Mouse (Mus musculus) embryonic fibroblast, embryonic 13.5 days (primary cell): ENCODE measurements around the gene Cdc42bpa.

Experiments
- CTCF ChIP-seq: IDR thresholded peaks from 2 replicates; pipeline ENCODE4 v1.5.1; 2011; ENCODE audit warnings: mild to moderate bottlenecking, control low read depth, low read length, moderate library complexity, borderline replicate concordance; ENCODE audit not compliant: insufficient read depth
- POLR2A ChIP-seq: IDR thresholded peaks from 2 replicates; pipeline ENCODE4 v1.6.1; 2011; ENCODE audit warnings: low read depth, mild to moderate bottlenecking, control low read depth, low read length, moderate library complexity

DNA sequence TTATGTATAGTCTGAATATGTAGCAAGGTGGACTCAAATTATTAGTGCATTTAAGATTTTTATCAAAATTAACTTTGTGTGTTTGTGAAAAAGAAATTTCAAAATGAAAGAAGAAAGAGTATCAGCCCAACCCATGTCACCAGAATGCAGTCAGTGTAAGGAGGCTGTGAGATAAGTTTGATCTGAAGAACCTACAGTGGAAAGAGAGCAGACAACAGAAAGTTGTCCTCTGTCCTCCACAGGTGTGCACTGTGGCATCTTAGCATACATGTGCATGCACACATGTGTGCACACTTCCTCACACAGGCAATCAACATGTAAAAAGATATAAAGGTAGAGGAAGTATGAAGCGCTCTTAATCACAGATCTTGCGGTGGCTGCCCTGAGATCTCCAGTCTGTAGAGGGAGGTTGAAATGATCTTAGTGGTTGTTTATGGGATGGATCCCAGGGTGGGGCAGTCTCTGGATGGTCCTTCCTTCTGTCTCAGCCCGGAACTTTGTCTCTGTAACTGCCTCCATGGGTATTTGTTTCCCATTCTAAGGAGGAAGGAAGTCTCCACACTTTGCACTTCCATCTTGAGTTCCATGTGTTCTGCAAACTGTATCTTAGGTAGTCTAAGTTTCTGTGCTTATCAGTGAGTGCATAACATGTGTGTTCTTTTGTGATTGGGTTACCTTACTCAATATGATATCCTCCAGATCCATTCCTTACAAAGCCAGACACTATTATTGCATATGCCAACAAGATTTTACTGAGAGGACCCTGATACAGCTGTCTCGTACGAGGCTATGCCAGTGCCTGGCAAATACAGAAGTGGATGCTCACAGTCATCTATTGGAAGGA, 71.7 kb downstream of the Cdc42bpa start:
- TF ChIP-seq CTCF (no peak), POLR2A (no peak)
